Mouse (Mus musculus): Measurements from ENCODE around the gene Klhdc7a. TPM values are rescaled to one million over a fixed set of nuclear protein-coding genes. Genes with fewer than 3 reads are reported as not detected.

Gene Klhdc7a
- polyA plus RNA-seq, 1 experiment from 2014 or later: 1.1 TPM

GRCm38 (mm10) chr4:139925275-139926160, 42.3 kb downstream of the Klhdc7a start:
- H3K4me3 ChIP-seq (ENCODE audit: low read length): peak overlapping the region; percentile 24
- 16% methylated on average over 34 of the region's 34 CpGs for WGBS
- peak; percentile 28; the same call in 1 of the 2 replicates for ATAC-seq (ENCODE audit: low read depth)
- peaks cover 7% of the 10 kb centered on the region for H3K27me3 ChIP-seq (ENCODE audit: control insufficient read depth, insufficient read depth, low read depth, low read length)
- H3K4me2 ChIP-seq (ENCODE audit: low read depth, low read length): peak overlapping the region; percentile 53
- no peak overlapping the region for H3K9ac ChIP-seq (ENCODE audit: low read length)
- H3K4me1 ChIP-seq (replicated peaks; ENCODE audit: control insufficient read depth, insufficient read depth, low read length): no peaks in the 10 kb centered on the region; the same call in 1 of the 2 replicates
- H3K9me3 ChIP-seq (ENCODE audit: control insufficient read depth, low read length): 0 out of 2 replicates have a peak, but pooled peaks cover 2% of the 10 kb centered on the region
- H3K36me3 ChIP-seq (ENCODE audit: control insufficient read depth, insufficient read depth, low read length): no peaks in the 10 kb centered on the region
- no peak overlapping the region for H3K27ac ChIP-seq (ENCODE audit: low read length)

- no peak for ATAC-seq (ENCODE audit: low read depth)
- no peak overlapping the region for H3K4me2 ChIP-seq (ENCODE audit: low read depth, low read length)
- no peak overlapping the region for H3K4me3 ChIP-seq (ENCODE audit: low read length)
- H3K9ac ChIP-seq (ENCODE audit: low read length): no peak overlapping the region
- no peaks in the 10 kb centered on the region for H3K9me3 ChIP-seq (ENCODE audit: control insufficient read depth, low read length)
- no peak overlapping the region for H3K27ac ChIP-seq (ENCODE audit: low read length)
- no peaks in the 10 kb centered on the region for H3K4me1 ChIP-seq (replicated peaks; ENCODE audit: control insufficient read depth, insufficient read depth, low read length)
- peaks cover 3% of the 10 kb centered on the region; the same call in 1 of the 2 replicates for H3K27me3 ChIP-seq (ENCODE audit: control insufficient read depth, insufficient read depth, low read depth, low read length)
- 59% methylated on average over 7 of the region's 7 CpGs for WGBS
- no peaks in the 10 kb centered on the region for H3K36me3 ChIP-seq (ENCODE audit: control insufficient read depth, insufficient read depth, low read length)
These were observed 51.1 kb downstream of the Klhdc7a start for GRCm38 (mm10) chr4:139916731-139917130.

MicroRNA genes within 50 kb of the gene (microRNA counts, 519-probe panel; counts per million panel counts)
- 1,613 counts per million, percentile 23 among the panel's probes with 10 or more counts for microRNA mmu-miR-2139

Small RNA genes within 50 kb of the gene (microRNA-seq; reads per million reads assigned to microRNA genes)
- gene Mir2139: not detected

Other genes with a start within 250 kb of the Klhdc7a start
- gene Pax7, start 134.5 kb downstream of the Klhdc7a start, polyA plus RNA-seq (2015; fragmentation: Nextera tagmentation; extraction: Ambion mirVana): 0.04 TPM in 1 of 2 replicates, not detected in the other

Measured in lung, embryonic 16.5 days (tissue).